Mouse (Mus musculus): Measurements from ENCODE around the gene B430306N03Rik. TPM values are rescaled to one million over a fixed set of nuclear protein-coding genes. Genes with fewer than 3 reads are reported as not detected.

The B430306N03Rik gene
- total RNA-seq, 2 experiments from 2014 or later: 0.10 to 0.20 TPM

- DNase-seq: no peak
- intact Hi-C loops (cut with DNase I): no loop called here
Observed at GRCm38 (mm10) chr17:48300199-48300598, 15.7 kb upstream of the B430306N03Rik start.

- no peak for DNase-seq
- intact Hi-C loops (cut with DNase I): no loop called here
Observed at GRCm38 (mm10) chr17:48300861-48301260, 15.1 kb upstream of the B430306N03Rik start.

GRCm38 (mm10) chr17:48301792-48302191 is 14.1 kb upstream of the B430306N03Rik start:
- intact Hi-C loops (cut with DNase I): no loop called here
- no peak for DNase-seq

GRCm38 (mm10) chr17:48312124-48312523 is 3.8 kb upstream of the B430306N03Rik start:
- intact Hi-C loops (cut with DNase I): loop anchor here (10.0 kb wide), 1 partner anchor 167 kb away; the partner anchor contains the start of gene 9830107B12Rik
- no peak for DNase-seq

GRCm38 (mm10) chr17:48318686-48319085 is 2.7 kb downstream of the B430306N03Rik start:
- intact Hi-C loops (cut with DNase I): loop anchor here (10.0 kb wide), 1 partner anchor 174 kb away; the partner anchor contains the start of gene 9830107B12Rik
- DNase-seq: no peak

- intact Hi-C loops (cut with DNase I): no loop called here
- no peak for DNase-seq
Observed at GRCm38 (mm10) chr17:48321279-48321678, 5.3 kb downstream of the B430306N03Rik start.

GRCm38 (mm10) chr17:48323236-48323635 is 7.3 kb downstream of the B430306N03Rik start:
- intact Hi-C loops (cut with DNase I): no loop called here
- DNase-seq: no peak

- intact Hi-C loops (cut with DNase I): no loop called here
Observed at GRCm38 (mm10) chr17:48324258-48324657, 8.3 kb downstream of the B430306N03Rik start.

GRCm38 (mm10) chr17:48325093-48325492 is 9.2 kb downstream of the B430306N03Rik start:
- DNase-seq: no peak
- intact Hi-C loops (cut with DNase I): no loop called here

More at GRCm38 (mm10) chr17:48324258-48324657, 8.3 kb downstream of the B430306N03Rik start:
- no peak for DNase-seq

- intact Hi-C loops (cut with DNase I): no loop called here
- DNase-seq: no peak
Observed at GRCm38 (mm10) chr17:48325638-48326037, 9.7 kb downstream of the B430306N03Rik start.

GRCm38 (mm10) chr17:48326656-48327055 is 10.7 kb downstream of the B430306N03Rik start:
- intact Hi-C loops (cut with DNase I): no loop called here
- no peak for DNase-seq

GRCm38 (mm10) chr17:48332524-48332923 is 16.6 kb downstream of the B430306N03Rik start:
- intact Hi-C loops (cut with DNase I): loop anchor here (10.0 kb wide), 1 partner anchor 218 kb away; no protein-coding TSS in a partner anchor
- no peak for DNase-seq

GRCm38 (mm10) chr17:48334186-48334585 is 18.2 kb downstream of the B430306N03Rik start:
- intact Hi-C loops (cut with DNase I): loop anchor here (10.0 kb wide), 1 partner anchor 219 kb away; no protein-coding TSS in a partner anchor
- DNase-seq: no peak

- intact Hi-C loops (cut with DNase I): loop anchor here (1.0 to 10.0 kb wide), 2 partner anchors 63 to 222 kb away; no protein-coding TSS in a partner anchor
- DNase-seq: peak; percentile 87 to 93
Observed at GRCm38 (mm10) chr17:48336857-48337256, 20.9 kb downstream of the B430306N03Rik start.

- no peak for DNase-seq
- intact Hi-C loops (cut with DNase I): no loop called here
Observed at GRCm38 (mm10) chr17:48340267-48340666, 24.3 kb downstream of the B430306N03Rik start.

- intact Hi-C loops (cut with DNase I): no loop called here
- no peak for DNase-seq
Observed at GRCm38 (mm10) chr17:48341947-48342346, 26.0 kb downstream of the B430306N03Rik start.

- intact Hi-C loops (cut with DNase I): no loop called here
- no peak for DNase-seq
Observed at GRCm38 (mm10) chr17:48343065-48343464, 27.1 kb downstream of the B430306N03Rik start.

GRCm38 (mm10) chr17:48345824-48346223 is 29.9 kb downstream of the B430306N03Rik start:
- intact Hi-C loops (cut with DNase I): no loop called here
- no peak for DNase-seq

GRCm38 (mm10) chr17:48346231-48346630 is 30.3 kb downstream of the B430306N03Rik start, which contains the start of gene Trem2:
Trem2 (plus strand) TSS chr17:48346401.
- intact Hi-C loops (cut with DNase I): no loop called here
- no peak for DNase-seq

GRCm38 (mm10) chr17:48346834-48347233 is 30.9 kb downstream of the B430306N03Rik start:
- DNase-seq: no peak
- intact Hi-C loops (cut with DNase I): no loop called here

GRCm38 (mm10) chr17:48347287-48347686 is 31.3 kb downstream of the B430306N03Rik start:
- intact Hi-C loops (cut with DNase I): no loop called here
- DNase-seq: no peak

GRCm38 (mm10) chr17:48350681-48351193 is 34.8 kb downstream of the B430306N03Rik start:
- intact Hi-C loops (cut with DNase I): no loop called here
- no peak for DNase-seq
